Mouse (Mus musculus): ENCODE data around the gene Cbr2. TPM values are rescaled to one million over a fixed set of nuclear protein-coding genes. Genes with fewer than 3 reads are reported as not detected.
"Not testable (repeated sequence)": the region's sequence is repeated elsewhere in the genome, so short reads cannot be mapped to it uniquely, and the experiment has no call there.

Gene Cbr2
- polyA plus RNA-seq, 1 experiment from 2014 or later: 1.9 TPM

DNA sequence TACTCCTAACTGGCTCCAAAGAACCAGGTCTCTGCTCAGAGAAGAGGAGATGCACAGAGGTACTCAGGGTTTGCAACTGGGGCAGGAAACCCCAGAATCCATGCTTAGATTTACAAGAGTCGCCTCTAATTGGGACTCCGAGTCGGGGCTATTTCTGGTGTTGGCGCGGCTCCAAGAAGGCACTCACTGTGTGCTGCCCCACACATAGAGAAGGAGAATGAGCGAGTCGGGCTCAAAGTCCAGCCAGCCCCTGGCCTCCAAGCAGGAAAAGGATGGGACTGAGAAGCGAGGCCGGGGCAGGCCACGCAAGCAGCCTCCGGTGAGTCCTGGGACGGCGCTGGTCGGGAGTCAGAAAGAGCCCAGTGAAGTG lies 30.7 kb upstream of the Cbr2 start, which contains the start of gene Hmga1b:
TSS of gene Hmga1b (plus strand) at position 123 of the 370 bp plus-strand sequence.
- H3K27ac ChIP-seq (ENCODE audit: poor library complexity, severe bottlenecking); ATAC-seq (ENCODE audit: insufficient number of reproducible peaks, low FRiP score); H3K4me1 ChIP-seq (replicated peaks); H3K36me3 ChIP-seq: not testable (repeated sequence)
- Histone ChIP-seq H3K4me3 (peak within 1 kb of the TSS; percentile 23), H3K4me2 (peak within 1 kb of the TSS; percentile 61), H3K9ac (peak within 1 kb of the TSS; percentile 5; the same call in 1 of the 2 replicates), H3K9me3 (replicated peaks) (peaks cover 21% of the 10 kb centered on the region), H3K27me3 (replicated peaks) (peaks cover 41% of the 10 kb centered on the region)
- 9% methylated on average over 14 of the region's 14 CpGs for WGBS

DNA sequence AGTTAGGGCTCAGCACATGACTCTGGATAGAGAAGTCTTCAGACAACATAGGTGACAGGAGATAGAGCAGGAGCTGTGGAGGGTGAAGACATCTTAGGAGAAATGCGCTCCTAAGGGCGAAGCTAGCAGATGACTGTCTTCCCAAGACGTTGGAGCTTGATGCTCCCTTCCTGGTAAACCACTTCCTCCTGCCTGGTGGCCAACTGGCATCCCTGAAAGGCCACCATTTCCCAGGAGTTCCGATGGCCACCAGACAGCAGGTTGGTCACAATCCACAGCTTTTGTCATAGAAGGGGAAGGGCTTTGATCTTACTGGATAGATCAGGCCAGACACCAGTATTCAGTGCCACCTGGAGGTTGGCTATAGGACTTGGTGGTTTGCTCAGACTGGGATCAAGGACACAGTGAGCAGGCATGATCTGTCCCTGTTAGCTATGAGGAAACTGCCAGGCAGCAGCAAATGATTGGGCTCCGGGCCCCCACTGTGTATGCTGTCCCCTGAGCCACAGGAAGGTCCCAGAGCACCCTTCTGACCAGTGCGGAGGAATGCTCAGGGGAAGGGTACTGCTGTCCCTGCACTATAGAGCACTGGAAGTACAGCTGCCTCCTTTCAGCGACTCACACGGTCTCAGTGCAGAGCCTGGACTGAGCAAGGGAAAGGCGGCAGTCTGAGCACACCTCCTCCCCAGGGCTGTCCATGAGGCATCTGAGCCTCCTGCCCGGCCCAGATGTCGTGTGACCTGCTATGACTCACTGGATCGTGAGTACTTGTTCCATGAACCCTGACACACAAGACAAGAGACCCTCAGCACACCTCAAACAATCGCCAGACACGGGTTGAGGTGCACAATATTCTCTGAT lies 30.1 kb upstream of the Cbr2 start:
- peaks cover 10% of the 10 kb centered on the region for H3K4me1 ChIP-seq (replicated peaks)
- no peaks in the 10 kb centered on the region for H3K36me3 ChIP-seq
- no peak overlapping the region for H3K27ac ChIP-seq (ENCODE audit: poor library complexity, severe bottlenecking)
- WGBS: 59% methylated on average over 14 of the region's 14 CpGs
- peaks cover 37% of the 10 kb centered on the region for H3K27me3 ChIP-seq (replicated peaks)
- ATAC-seq (ENCODE audit: insufficient number of reproducible peaks, low FRiP score): peak; percentile 33
- peak overlapping the region; percentile 23 for H3K4me3 ChIP-seq
- peak overlapping the region; percentile 61 for H3K4me2 ChIP-seq
- H3K9me3 ChIP-seq (replicated peaks): peaks cover 26% of the 10 kb centered on the region
- peak overlapping the region; percentile 5; the same call in 1 of the 2 replicates for H3K9ac ChIP-seq

DNA sequence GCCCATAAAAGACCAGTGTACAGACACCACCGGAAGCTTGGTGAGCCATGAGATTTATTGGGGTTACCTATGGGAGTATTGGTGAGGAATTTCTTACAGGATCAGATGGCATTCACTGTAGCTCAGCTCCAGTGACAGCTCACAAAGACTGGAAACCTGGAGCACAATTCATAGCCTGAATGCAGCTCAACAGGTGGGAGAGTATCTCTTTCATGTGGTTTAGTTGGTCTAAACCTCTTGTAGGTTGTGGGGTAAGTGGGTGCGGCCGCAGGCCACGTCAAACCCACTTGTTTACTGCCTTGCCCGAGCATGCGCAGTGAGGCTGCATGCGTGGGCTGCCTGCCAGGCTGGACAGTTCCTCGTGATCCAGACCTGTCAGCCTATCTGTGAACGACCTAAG lies 28.3 kb upstream of the Cbr2 start:
- WGBS: 79% methylated on average over 9 of the region's 9 CpGs
- peaks cover 25% of the 10 kb centered on the region for H3K27me3 ChIP-seq (replicated peaks)
- no peak overlapping the region for H3K4me3 ChIP-seq
- H3K9me3 ChIP-seq (replicated peaks): peaks cover 32% of the 10 kb centered on the region
- H3K4me2 ChIP-seq: no peak overlapping the region
- H3K4me1 ChIP-seq (replicated peaks): peaks cover 10% of the 10 kb centered on the region
- no peak for ATAC-seq (ENCODE audit: insufficient number of reproducible peaks, low FRiP score)
- no peaks in the 10 kb centered on the region for H3K36me3 ChIP-seq
- H3K27ac ChIP-seq (ENCODE audit: poor library complexity, severe bottlenecking): no peak overlapping the region
- no peak overlapping the region for H3K9ac ChIP-seq

DNA sequence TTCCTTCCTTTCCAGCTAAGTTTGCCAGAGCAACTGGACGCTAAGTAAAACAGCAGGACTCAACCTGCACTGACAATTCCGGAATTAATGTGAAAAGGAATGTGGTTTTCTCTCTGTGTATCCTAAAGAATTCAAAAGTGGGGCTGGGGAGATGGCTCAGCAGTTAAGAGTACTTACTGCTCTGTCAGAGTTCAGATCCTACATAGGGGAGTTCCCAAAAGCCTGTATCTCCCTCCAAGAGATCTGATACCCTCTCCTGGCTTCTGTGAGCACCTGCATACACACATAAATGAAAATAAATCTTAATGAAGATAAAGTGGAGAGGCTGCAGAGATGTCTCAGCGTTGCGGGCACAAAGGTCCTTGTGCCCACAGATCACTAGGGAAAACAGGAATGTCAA lies 19.7 kb upstream of the Cbr2 start:
- Histone ChIP-seq H3K27ac (ENCODE audit: poor library complexity, severe bottlenecking) (no peak overlapping the region), H3K4me2 (no peak overlapping the region), H3K4me3 (no peak overlapping the region), H3K9me3 (replicated peaks) (peaks cover 2% of the 10 kb centered on the region; the same call in 1 of the 2 replicates), H3K27me3 (replicated peaks) (peaks cover 13% of the 10 kb centered on the region; the same call in 1 of the 2 replicates), H3K9ac (no peak overlapping the region), H3K36me3 (no peaks in the 10 kb centered on the region), H3K4me1 (replicated peaks) (no peaks in the 10 kb centered on the region)
- ATAC-seq (ENCODE audit: insufficient number of reproducible peaks, low FRiP score): no peak
- 61% methylated on average over 4 of the region's 4 CpGs for WGBS

- 52% methylated on average over 8 of the region's 8 CpGs for WGBS
- H3K36me3 ChIP-seq: no peaks in the 10 kb centered on the region
- ATAC-seq (ENCODE audit: insufficient number of reproducible peaks, low FRiP score): no peak
- H3K4me3 ChIP-seq: no peak overlapping the region
- H3K27ac ChIP-seq (ENCODE audit: poor library complexity, severe bottlenecking): no peak overlapping the region
- H3K9ac ChIP-seq: no peak overlapping the region
- H3K4me1 ChIP-seq (replicated peaks): no peaks in the 10 kb centered on the region
- no peaks in the 10 kb centered on the region for H3K9me3 ChIP-seq (replicated peaks)
- no peak overlapping the region for H3K4me2 ChIP-seq
- H3K27me3 ChIP-seq (replicated peaks): peaks cover 15% of the 10 kb centered on the region
Observed at GRCm38 (mm10) chr11:120749430-120749829, 17.5 kb upstream of the Cbr2 start.

DNA sequence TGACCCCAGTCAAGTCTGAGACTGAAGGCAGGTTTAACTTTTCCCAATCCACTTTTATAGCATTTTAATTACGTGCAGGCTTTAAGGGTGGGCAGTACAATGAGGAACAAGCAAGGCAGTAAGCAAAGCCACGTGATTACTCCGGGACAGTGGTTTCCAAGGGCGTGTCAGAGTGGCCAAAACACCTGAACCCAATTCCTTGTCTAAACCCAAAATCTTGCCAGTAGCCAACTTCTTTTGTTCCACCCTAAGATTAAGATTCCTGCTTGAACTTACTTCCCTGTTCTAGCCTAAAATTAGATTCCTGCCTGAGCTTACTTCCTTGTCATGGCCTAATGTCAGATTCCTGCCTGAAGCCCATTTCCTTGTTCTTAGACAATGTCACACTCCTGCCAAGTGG lies 16.1 kb upstream of the Cbr2 start:
- ATAC-seq (ENCODE audit: insufficient number of reproducible peaks, low FRiP score): no peak
- no peak overlapping the region for H3K9ac ChIP-seq
- H3K36me3 ChIP-seq: no peaks in the 10 kb centered on the region
- 75% methylated on average over 4 of the region's 4 CpGs for WGBS
- H3K4me2 ChIP-seq: no peak overlapping the region
- no peaks in the 10 kb centered on the region for H3K4me1 ChIP-seq (replicated peaks)
- H3K27me3 ChIP-seq (replicated peaks): peaks cover 23% of the 10 kb centered on the region
- H3K9me3 ChIP-seq (replicated peaks): no peaks in the 10 kb centered on the region
- no peak overlapping the region for H3K27ac ChIP-seq (ENCODE audit: poor library complexity, severe bottlenecking)
- no peak overlapping the region for H3K4me3 ChIP-seq

DNA sequence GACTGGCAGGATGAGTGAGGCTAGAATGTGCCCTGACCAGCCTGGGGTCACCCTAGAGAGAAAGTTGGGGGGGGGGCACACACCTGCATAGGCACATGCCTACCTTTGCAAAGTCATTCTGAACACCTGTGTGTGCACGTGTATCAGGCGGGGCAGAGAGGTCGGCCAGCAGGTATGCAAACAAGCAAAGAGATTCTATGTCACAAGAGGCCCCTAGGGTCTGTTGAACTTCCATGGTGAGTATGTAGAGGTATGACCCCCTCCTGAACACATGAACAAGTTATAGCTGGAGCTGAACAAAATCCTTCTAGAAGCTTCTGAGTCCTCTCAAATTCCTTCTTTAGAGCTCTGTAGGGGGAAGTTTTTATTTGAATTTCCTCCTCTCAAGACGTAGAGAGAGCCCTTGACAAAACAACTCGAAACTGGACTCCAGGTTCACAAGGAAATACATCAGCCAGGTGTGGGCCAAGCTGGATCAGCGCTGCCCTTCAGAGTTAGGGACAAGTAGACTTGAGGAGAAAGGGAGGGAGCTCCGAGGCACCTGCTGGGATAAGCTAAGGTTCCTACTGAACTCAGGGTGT lies 12.3 kb upstream of the Cbr2 start:
- Histone ChIP-seq H3K4me2 (no peak overlapping the region), H3K27me3 (replicated peaks) (peaks cover 10% of the 10 kb centered on the region), H3K9ac (no peak overlapping the region), H3K4me3 (no peak overlapping the region), H3K4me1 (replicated peaks) (no peaks in the 10 kb centered on the region), H3K27ac (ENCODE audit: poor library complexity, severe bottlenecking) (no peak overlapping the region), H3K9me3 (replicated peaks) (no peaks in the 10 kb centered on the region), H3K36me3 (no peaks in the 10 kb centered on the region)
- 69% methylated on average over 7 of the region's 7 CpGs for WGBS
- no peak for ATAC-seq (ENCODE audit: insufficient number of reproducible peaks, low FRiP score)

GRCm38 (mm10) chr11:120740981-120741380 lies 9.1 kb upstream of the Cbr2 start:
- ATAC-seq (ENCODE audit: insufficient number of reproducible peaks, low FRiP score): no peak
- H3K4me3 ChIP-seq: no peak overlapping the region
- H3K27me3 ChIP-seq (replicated peaks): peaks cover 10% of the 10 kb centered on the region
- H3K4me1 ChIP-seq (replicated peaks): no peaks in the 10 kb centered on the region
- no peak overlapping the region for H3K27ac ChIP-seq (ENCODE audit: poor library complexity, severe bottlenecking)
- no peak overlapping the region for H3K9ac ChIP-seq
- H3K9me3 ChIP-seq (replicated peaks): no peaks in the 10 kb centered on the region
- H3K36me3 ChIP-seq: no peaks in the 10 kb centered on the region
- no peak overlapping the region for H3K4me2 ChIP-seq
- WGBS: 88% methylated on average over 5 of the region's 5 CpGs

DNA sequence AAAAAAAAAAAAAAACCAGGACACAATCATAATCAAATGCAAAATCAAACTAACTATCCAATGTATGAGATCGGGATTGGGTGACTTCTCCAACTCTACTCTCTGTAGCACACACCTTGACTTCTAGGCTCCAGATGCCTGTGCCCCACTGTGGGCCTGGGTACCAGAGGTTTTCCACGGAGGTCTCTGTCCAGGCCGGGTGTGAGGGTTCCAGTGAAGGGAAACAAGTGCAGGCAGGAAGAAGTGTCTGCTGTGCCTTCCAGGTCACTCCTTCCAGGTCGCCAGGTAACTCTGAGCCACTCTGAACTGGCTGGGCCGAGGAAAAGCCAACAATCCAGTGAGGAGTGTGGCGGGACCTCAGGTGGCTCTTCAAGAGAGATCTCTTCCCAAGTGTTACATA lies 4.5 kb upstream of the Cbr2 start:
- Histone ChIP-seq H3K9me3 (replicated peaks) (no peaks in the 10 kb centered on the region), H3K9ac (no peak overlapping the region), H3K27ac (ENCODE audit: poor library complexity, severe bottlenecking) (no peak overlapping the region), H3K4me1 (replicated peaks) (peaks cover 8% of the 10 kb centered on the region; the same call in 1 of the 2 replicates), H3K4me3 (no peak overlapping the region), H3K27me3 (replicated peaks) (peaks cover 12% of the 10 kb centered on the region), H3K36me3 (no peaks in the 10 kb centered on the region), H3K4me2 (no peak overlapping the region)
- no peak for ATAC-seq (ENCODE audit: insufficient number of reproducible peaks, low FRiP score)
- 68% methylated on average over 6 of the region's 6 CpGs for WGBS

DNA sequence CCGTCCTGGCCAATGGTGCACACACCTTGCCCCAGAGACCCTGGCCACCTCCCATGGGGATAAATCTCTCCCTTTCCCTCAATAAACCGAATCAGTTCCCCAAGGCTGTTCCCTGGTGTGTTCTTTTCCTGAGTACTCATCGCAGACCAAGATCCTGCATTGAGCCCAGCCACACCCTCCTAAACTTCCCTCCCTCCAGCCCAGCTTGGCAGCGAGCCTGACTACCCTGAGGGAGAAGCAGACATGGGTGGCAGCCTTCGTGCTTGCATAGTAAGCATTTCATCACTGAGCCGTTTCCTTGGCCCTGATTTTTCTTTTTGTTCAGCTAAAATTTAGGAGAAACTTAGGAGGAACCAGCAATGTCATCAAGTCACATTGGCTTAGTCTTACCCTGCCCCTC lies 1.6 kb upstream of the Cbr2 start:
- no peak for ATAC-seq (ENCODE audit: insufficient number of reproducible peaks, low FRiP score)

DNA sequence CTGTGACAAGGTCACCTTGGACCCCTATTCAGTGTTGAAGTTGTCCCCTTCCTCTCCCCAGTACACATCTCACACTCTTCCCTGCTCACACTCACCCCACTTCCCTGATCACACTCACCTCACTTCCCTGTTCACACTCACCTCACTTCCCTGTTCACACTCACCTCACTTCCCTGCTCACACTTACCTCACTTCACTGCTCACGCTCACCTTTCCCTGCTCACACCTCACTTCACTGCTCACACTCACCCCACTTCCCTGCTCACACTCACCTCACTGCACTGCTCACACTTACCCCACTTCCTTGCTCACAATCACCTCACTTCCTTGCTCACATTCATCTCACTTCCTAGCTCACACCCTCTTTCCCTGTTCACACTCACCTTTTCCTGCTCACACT lies 519 bp downstream of the Cbr2 start:
- no peak overlapping the region for H3K4me2 ChIP-seq
- 82% methylated on average over 1 of the region's 1 CpGs for WGBS
- H3K4me1 ChIP-seq (replicated peaks): peaks cover 18% of the 10 kb centered on the region
- H3K36me3 ChIP-seq: no peaks in the 10 kb centered on the region
- H3K4me3 ChIP-seq: no peak overlapping the region
- H3K27me3 ChIP-seq (replicated peaks): peaks cover 39% of the 10 kb centered on the region
- no peak overlapping the region for H3K9ac ChIP-seq
- no peak overlapping the region for H3K27ac ChIP-seq (ENCODE audit: poor library complexity, severe bottlenecking)
- ATAC-seq (ENCODE audit: insufficient number of reproducible peaks, low FRiP score): no peak
- no peaks in the 10 kb centered on the region for H3K9me3 ChIP-seq (replicated peaks)

More for the DNA sequence above, 1.6 kb upstream of the Cbr2 start:
- Histone ChIP-seq H3K4me2 (no peak overlapping the region), H3K27ac (ENCODE audit: poor library complexity, severe bottlenecking) (no peak overlapping the region), H3K9me3 (replicated peaks) (no peaks in the 10 kb centered on the region), H3K9ac (no peak overlapping the region), H3K4me3 (no peak overlapping the region), H3K36me3 (no peaks in the 10 kb centered on the region), H3K4me1 (replicated peaks) (peaks cover 12% of the 10 kb centered on the region; the same call in 1 of the 2 replicates), H3K27me3 (replicated peaks) (peaks cover 34% of the 10 kb centered on the region)
- 52% methylated on average over 6 of the region's 6 CpGs for WGBS

All from heart, embryonic 12.5 days (tissue).